Mouse (Mus musculus) thymus, adult 2 months (tissue): ENCODE measurements at regions not wholly inside any gene's neighbourhood (a gene's known extent, or its start where the extent isn't known, plus 50 kb on each side); places are given as distances from the start of the nearest gene placed in this dataset.

Experiments
- DNase-seq: peaks from one replicate; pipeline ENCODE4 v3.0.0; 2021
- H3K27ac ChIP-seq: fragments of 200-500 bp; 2 replicates; pipeline ENCODE4 v1.5.1; 2012; ENCODE audit warnings: low read length, control low read depth; ENCODE audit not compliant: control insufficient read depth, insufficient read depth
- H3K27me3 ChIP-seq: fragments of 200-500 bp; 2 replicates; pipeline ENCODE4 v1.6.1; 2012; ENCODE audit warnings: mild to moderate bottlenecking, low read length, moderate library complexity, mixed read lengths; ENCODE audit not compliant: control insufficient read depth, insufficient read depth
- H3K36me3 ChIP-seq: fragments of 200-500 bp; 2 replicates; pipeline ENCODE4 v1.6.1; 2012; ENCODE audit warnings: mild to moderate bottlenecking, low read length, moderate library complexity; ENCODE audit not compliant: control insufficient read depth, insufficient read depth
- H3K4me1 ChIP-seq: fragments of 200-500 bp; replicated peaks from 2 replicates; pipeline ENCODE4 v1.6.1; 2012; ENCODE audit warnings: low read length; ENCODE audit not compliant: control insufficient read depth, insufficient read depth
- H3K4me3 ChIP-seq: fragments of 200-500 bp; 2 replicates; pipeline ENCODE4 v1.5.1; 2012; ENCODE audit warnings: mild to moderate bottlenecking, low read length, control low read depth, moderate library complexity; ENCODE audit not compliant: control insufficient read depth, insufficient read depth
- CTCF ChIP-seq: fragments of 200-500 bp; IDR thresholded peaks from 2 replicates; pipeline ENCODE4 v1.5.1; 2012; ENCODE audit warnings: mild to moderate bottlenecking, control low read depth, low read length, moderate library complexity, borderline replicate concordance; ENCODE audit not compliant: control insufficient read depth, poor library complexity, insufficient read depth; ENCODE audit errors: extremely low read depth
- POLR2A ChIP-seq: fragments of 200-500 bp; IDR thresholded peaks from 2 replicates; pipeline ENCODE4 v1.6.1; 2012; ENCODE audit warnings: mild to moderate bottlenecking, low read length, control low read depth, moderate library complexity; ENCODE audit not compliant: control insufficient read depth, poor library complexity, insufficient read depth; ENCODE audit errors: extremely low read depth
- WGBS: fragments of 180-500 bp; shearing (Covaris S2); methylation state at CpG from one replicate; pipeline ENCODE4 v1.1.7; 2018; 5-methylcytosine and 5-hydroxymethylcytosine counted together

- H3K27ac ChIP-seq = no peak overlapping the region
- WGBS = 85% methylated on average over 1 of the region's 1 CpGs
- TF ChIP-seq POLR2A (no peak), CTCF (no peak)
- no peaks in the 10 kb centered on the region for H3K27me3 ChIP-seq
- 0 out of 2 replicates have a peak, but pooled peaks cover 2% of the 10 kb centered on the region for H3K4me1 ChIP-seq
- H3K4me3 ChIP-seq = no peak overlapping the region
- H3K36me3 ChIP-seq = no peaks in the 10 kb centered on the region
- DNase-seq = no peak
These were observed 145.7 kb downstream of the Tmem17 start for GRCm38 (mm10) chr11:22657635-22658034.

- no peak overlapping the region for H3K4me3 ChIP-seq
- 53% methylated on average over 5 of the region's 5 CpGs for WGBS
- no peak overlapping the region for H3K27ac ChIP-seq
- H3K27me3 ChIP-seq = no peaks in the 10 kb centered on the region
- H3K36me3 ChIP-seq = no peaks in the 10 kb centered on the region
- TF ChIP-seq POLR2A (no peak), CTCF (no peak)
- no peak for DNase-seq
- H3K4me1 ChIP-seq = peaks cover 7% of the 10 kb centered on the region
These were observed 149.2 kb downstream of the Tmem17 start for GRCm38 (mm10) chr11:22661072-22661471.

GRCm38 (mm10) chr11:22661713-22662551 lies 150.0 kb downstream of the Tmem17 start:
- 63% methylated on average over 12 of the region's 12 CpGs for WGBS
- TF ChIP-seq POLR2A = no peak
- no peak for TF ChIP-seq CTCF
- H3K36me3 ChIP-seq = no peaks in the 10 kb centered on the region
- H3K4me1 ChIP-seq = peaks cover 9% of the 10 kb centered on the region
- no peak overlapping the region for H3K4me3 ChIP-seq
- DNase-seq = no peak
- H3K27me3 ChIP-seq = no peaks in the 10 kb centered on the region
- H3K27ac ChIP-seq = no peak overlapping the region

- H3K27ac ChIP-seq = no peak overlapping the region
- 2% methylated on average over 4 of the region's 4 CpGs for WGBS
These were observed 154.1 kb downstream of the Tmem17 start for GRCm38 (mm10) chr11:22665978-22666377.

GRCm38 (mm10) chr11:22666378-22666777 lies 154.5 kb downstream of the Tmem17 start:
- WGBS = 19% methylated on average over 5 of the region's 5 CpGs
- H3K27ac ChIP-seq = no peak overlapping the region
- no peaks in the 10 kb centered on the region for H3K27me3 ChIP-seq
- TF ChIP-seq CTCF (no peak), POLR2A (no peak)
- H3K4me3 ChIP-seq = no peak overlapping the region
- no peaks in the 10 kb centered on the region for H3K36me3 ChIP-seq
- no peak for DNase-seq
- H3K4me1 ChIP-seq = peaks cover 9% of the 10 kb centered on the region

More at GRCm38 (mm10) chr11:22665978-22666377, 154.1 kb downstream of the Tmem17 start:
- no peak for DNase-seq
- TF ChIP-seq CTCF (no peak), POLR2A (no peak)
- Histone ChIP-seq H3K4me1 (peaks cover 9% of the 10 kb centered on the region), H3K27me3 (no peaks in the 10 kb centered on the region), H3K36me3 (no peaks in the 10 kb centered on the region), H3K4me3 (no peak overlapping the region)

GRCm38 (mm10) chr11:22668220-22668619 lies 156.3 kb downstream of the Tmem17 start:
- WGBS = 61% methylated on average over 2 of the region's 2 CpGs
- no peak for DNase-seq
- Histone ChIP-seq H3K4me1 (peaks cover 7% of the 10 kb centered on the region), H3K4me3 (no peak overlapping the region), H3K36me3 (no peaks in the 10 kb centered on the region), H3K27me3 (no peaks in the 10 kb centered on the region), H3K27ac (no peak overlapping the region)
- TF ChIP-seq CTCF (no peak), POLR2A (no peak)

- DNase-seq = no peak
- peaks cover 14% of the 10 kb centered on the region for H3K4me1 ChIP-seq
- no peak overlapping the region for H3K4me3 ChIP-seq
- TF ChIP-seq CTCF = no peak
- TF ChIP-seq POLR2A = no peak
- 90% methylated on average over 4 of the region's 4 CpGs for WGBS
- H3K36me3 ChIP-seq = no peaks in the 10 kb centered on the region
- H3K27ac ChIP-seq = no peak overlapping the region
- H3K27me3 ChIP-seq = no peaks in the 10 kb centered on the region
These were observed 157.4 kb downstream of the Tmem17 start for GRCm38 (mm10) chr11:22669267-22669666.
